Mouse (Mus musculus) forebrain, embryonic 10.5 days (tissue): ENCODE data around the gene Ddx18. TPM values are rescaled to one million over a fixed set of nuclear protein-coding genes. Genes with fewer than 3 reads are reported as not detected.

Experiments
- DNase-seq: peaks from one replicate; pipeline ENCODE4 v3.0.0-alpha.2; 2017; ENCODE audit warnings: low spot score; ENCODE audit errors: extremely low spot score
- H3K27ac ChIP-seq: fragments of 300-500 bp; sonication (generic); 2 replicates; pipeline ENCODE4 v1.5.1; 2016; ENCODE audit warnings: mild to moderate bottlenecking
- H3K27me3 ChIP-seq: fragments of 300-500 bp; sonication (generic); 2 replicates; pipeline ENCODE4 v1.6.1; 2016; ENCODE audit warnings: mild to moderate bottlenecking; ENCODE audit not compliant: poor library complexity, severe bottlenecking
- H3K36me3 ChIP-seq: fragments of 300-500 bp; sonication (generic); replicated peaks from 2 replicates; pipeline ENCODE4 v1.6.1; 2016; ENCODE audit warnings: mild to moderate bottlenecking, moderate library complexity
- H3K4me1 ChIP-seq: fragments of 300-500 bp; sonication (generic); 2 replicates; pipeline ENCODE4 v1.6.1; 2016
- H3K4me3 ChIP-seq: fragments of 300-500 bp; sonication (generic); 2 replicates; pipeline ENCODE4 v1.5.1; 2016; ENCODE audit warnings: mild to moderate bottlenecking, moderate library complexity
- H3K9me3 ChIP-seq: fragments of 300-500 bp; sonication (generic); 2 replicates; pipeline ENCODE4 v1.6.1; 2016; ENCODE audit warnings: mild to moderate bottlenecking, moderate library complexity
- WGBS: fragments of 180-500 bp; shearing (Covaris S2); methylation state at CpG from one replicate; pipeline ENCODE4 v1.1.7; 2016; 5-methylcytosine and 5-hydroxymethylcytosine counted together
- polyA plus RNA-seq: library from polyadenylated mRNA; unstranded; fragments of >200 nt; fragmentation: Nextera tagmentation; extraction: Ambion mirVana; gene quantifications from 2 replicates; pipeline ENCODE4 v1.2.1, GENCODE M21; 2016

Ddx18 gene
- polyA plus RNA-seq, 1 experiment from 2014 or later: 85.6 TPM

DNA sequence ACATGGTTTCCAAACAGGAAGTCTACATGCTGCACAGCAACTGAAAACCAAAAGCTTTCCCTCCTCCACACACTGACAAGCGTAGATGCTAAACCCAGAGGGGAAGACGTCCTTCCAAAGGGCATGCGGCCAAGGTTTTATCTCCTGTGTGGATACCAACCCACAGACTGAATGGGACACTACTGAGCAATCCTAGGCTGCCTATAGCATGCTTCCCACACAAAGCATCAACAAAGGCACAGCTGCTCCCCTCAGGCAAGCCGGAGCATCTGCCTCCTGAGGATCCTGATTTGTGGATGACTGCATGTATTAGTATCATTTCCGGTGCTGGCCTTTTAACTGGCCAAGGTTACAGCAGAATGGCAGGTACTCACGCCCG is 16.3 kb downstream of the Ddx18 start:
- Histone ChIP-seq H3K27ac (no peak overlapping the region), H3K9me3 (no peaks in the 10 kb centered on the region), H3K4me3 (no peak overlapping the region), H3K4me1 (no peaks in the 10 kb centered on the region), H3K27me3 (no peaks in the 10 kb centered on the region), H3K36me3 (peaks cover 76% of the 10 kb centered on the region)
- 90% methylated on average over 7 of the region's 7 CpGs for WGBS
- DNase-seq: no peak

DNA sequence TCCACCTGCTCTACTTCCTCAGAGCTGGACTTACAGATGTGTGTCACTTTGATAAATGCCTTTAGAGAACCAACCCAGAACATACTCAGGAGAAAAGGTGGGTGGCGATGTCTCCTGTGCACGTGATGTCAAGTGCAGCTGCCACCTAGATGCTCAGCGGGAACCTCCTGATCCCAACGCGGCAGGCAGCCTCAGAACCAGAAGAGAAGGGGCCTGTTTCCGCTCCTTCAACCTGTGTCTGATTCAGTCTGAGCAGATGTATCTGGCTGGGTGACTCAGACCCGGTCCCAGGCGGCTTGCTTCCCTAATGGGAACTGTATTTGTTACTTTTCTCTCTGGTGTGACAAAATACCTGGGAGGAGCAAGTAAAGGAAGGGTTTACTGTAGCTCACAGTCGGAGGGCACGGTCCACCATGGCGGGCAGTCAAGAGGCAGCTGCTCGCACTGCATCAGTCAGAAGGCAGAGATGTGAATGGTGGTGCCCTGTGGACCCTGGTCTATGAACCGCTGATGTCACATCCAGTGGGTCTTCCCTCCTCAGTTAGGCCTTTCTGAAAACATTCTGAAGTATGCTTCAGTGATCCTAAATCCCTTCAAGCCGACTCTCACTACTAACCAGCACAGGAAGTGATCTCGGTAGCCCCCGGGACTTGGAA is 16.9 kb downstream of the Ddx18 start:
- DNase-seq: no peak
- Histone ChIP-seq H3K9me3 (no peaks in the 10 kb centered on the region), H3K27me3 (no peaks in the 10 kb centered on the region), H3K4me3 (no peak overlapping the region), H3K4me1 (no peaks in the 10 kb centered on the region), H3K36me3 (peaks cover 71% of the 10 kb centered on the region), H3K27ac (no peak overlapping the region)
- WGBS: 91% methylated on average over 16 of the region's 16 CpGs

DNA sequence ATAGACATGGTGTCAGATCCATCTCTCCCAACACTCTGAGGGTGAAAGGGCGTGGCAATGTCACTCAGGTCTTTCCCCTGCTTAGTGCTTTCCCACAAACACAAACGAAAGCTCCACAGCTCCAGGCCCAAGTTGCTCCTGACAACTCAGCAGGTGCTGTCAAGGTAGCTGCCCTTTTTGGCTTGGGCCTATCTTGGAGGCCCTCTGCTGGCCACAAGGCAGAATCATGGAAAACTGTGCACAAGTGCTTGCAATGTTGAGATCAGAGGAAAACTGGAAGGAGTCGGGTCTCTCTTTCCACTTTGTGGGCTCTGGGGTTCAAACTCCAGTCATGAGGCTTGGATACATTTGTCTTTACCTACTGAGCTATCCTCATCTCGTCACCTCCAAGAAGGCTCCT is 18.3 kb downstream of the Ddx18 start:
- H3K9me3 ChIP-seq: no peaks in the 10 kb centered on the region
- WGBS: 79% methylated on average over 4 of the region's 4 CpGs
- H3K36me3 ChIP-seq: peaks cover 56% of the 10 kb centered on the region
- H3K4me1 ChIP-seq: no peaks in the 10 kb centered on the region
- DNase-seq: no peak
- H3K4me3 ChIP-seq: no peak overlapping the region
- H3K27me3 ChIP-seq: no peaks in the 10 kb centered on the region
- H3K27ac ChIP-seq: no peak overlapping the region

DNA sequence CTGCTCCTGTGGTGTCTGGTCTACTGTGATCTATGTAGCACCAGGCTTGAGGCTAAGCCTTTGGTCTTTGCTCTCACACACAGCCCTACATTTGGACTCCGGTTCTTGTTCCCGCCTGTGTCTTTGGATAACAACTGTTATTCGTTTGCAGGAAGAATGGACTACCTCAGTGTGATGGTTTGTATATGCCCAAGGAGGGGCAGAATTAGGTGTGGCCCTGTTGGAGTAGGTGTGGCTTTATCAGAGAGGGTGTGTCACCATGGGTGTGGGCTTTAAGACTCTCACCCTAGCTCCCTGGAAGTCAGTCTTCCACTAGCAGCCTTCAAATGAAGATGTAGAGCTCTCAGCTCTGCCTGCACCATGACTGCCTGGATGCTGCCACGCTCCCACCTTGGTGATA is 19.1 kb downstream of the Ddx18 start:
- Histone ChIP-seq H3K9me3 (no peaks in the 10 kb centered on the region), H3K4me3 (no peak overlapping the region), H3K27ac (no peak overlapping the region), H3K4me1 (no peaks in the 10 kb centered on the region), H3K27me3 (no peaks in the 10 kb centered on the region), H3K36me3 (peaks cover 48% of the 10 kb centered on the region)
- 92% methylated on average over 4 of the region's 4 CpGs for WGBS
- DNase-seq: no peak

DNA sequence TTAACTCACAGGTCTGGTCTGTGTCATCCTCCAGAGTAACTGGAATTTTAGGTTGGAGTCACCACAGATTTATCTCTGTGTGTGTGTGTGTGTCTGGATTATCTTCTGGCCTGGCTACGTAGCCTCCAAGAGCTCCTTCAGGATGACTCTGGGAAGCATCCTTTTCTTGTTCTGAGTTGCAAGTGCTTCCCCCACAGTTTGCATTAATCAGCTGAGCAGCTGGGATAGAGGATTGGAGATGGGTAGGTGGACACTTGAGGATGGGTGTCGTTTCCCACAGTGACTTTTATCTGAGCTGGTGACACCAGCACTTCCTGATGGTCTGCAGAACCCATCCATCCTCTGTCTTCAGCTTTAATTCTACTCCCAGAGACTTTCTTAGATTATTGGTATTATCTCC is 20.9 kb downstream of the Ddx18 start:
- Histone ChIP-seq H3K27me3 (no peaks in the 10 kb centered on the region), H3K4me3 (no peak overlapping the region), H3K4me1 (no peaks in the 10 kb centered on the region), H3K36me3 (peaks cover 30% of the 10 kb centered on the region), H3K9me3 (no peaks in the 10 kb centered on the region), H3K27ac (no peak overlapping the region)
- DNase-seq: no peak
- 77% methylated on average over 2 of the region's 2 CpGs for WGBS

DNA sequence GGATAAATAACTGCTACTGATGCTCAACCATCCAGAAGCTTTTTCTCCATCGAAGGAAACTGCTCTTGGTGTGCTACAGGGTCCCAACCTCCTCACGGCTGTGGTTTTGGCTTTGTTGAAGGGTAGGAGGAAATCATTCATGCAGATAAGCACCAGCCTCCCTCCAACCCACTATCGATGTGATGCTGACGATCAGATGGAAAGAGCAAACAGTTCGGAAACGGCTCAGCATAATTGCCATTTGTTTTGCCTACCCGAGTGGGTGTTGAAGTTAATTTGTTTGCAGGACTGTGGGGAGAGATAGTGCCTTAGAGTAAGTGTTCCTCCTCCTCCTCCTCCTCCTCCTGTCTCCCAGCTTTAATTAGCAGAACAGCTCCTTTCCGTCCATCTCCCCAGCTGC is 27.4 kb downstream of the Ddx18 start:
- Histone ChIP-seq H3K4me3 (no peak overlapping the region), H3K9me3 (no peaks in the 10 kb centered on the region), H3K36me3 (no peaks in the 10 kb centered on the region), H3K4me1 (no peaks in the 10 kb centered on the region), H3K27me3 (no peaks in the 10 kb centered on the region), H3K27ac (no peak overlapping the region)
- WGBS: 80% methylated on average over 8 of the region's 8 CpGs
- no peak for DNase-seq

DNA sequence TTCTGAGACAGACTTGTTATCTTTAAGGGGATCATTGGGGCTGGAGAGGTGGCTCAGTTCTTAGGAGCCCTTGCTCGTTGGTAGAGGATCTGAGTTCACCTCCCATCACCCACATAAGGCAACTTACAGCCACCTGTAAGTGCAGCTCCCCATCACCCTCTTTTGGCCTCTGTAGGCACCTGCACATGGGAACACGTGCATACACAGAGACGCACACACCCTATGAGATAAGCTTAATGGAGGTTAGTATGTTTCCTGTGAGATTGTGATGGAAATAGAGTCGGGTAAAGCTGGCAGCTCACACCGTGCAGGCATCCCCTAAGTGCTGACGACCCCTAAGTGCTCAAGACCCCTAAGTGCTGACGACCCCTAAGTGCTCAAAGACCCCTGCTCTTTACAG is 36.4 kb downstream of the Ddx18 start:
- Histone ChIP-seq H3K4me3 (no peak overlapping the region), H3K9me3 (no peaks in the 10 kb centered on the region), H3K36me3 (no peaks in the 10 kb centered on the region), H3K27ac (no peak overlapping the region), H3K27me3 (peaks cover 39% of the 10 kb centered on the region), H3K4me1 (peaks cover 17% of the 10 kb centered on the region)
- DNase-seq: no peak
- 75% methylated on average over 7 of the region's 7 CpGs for WGBS

DNA sequence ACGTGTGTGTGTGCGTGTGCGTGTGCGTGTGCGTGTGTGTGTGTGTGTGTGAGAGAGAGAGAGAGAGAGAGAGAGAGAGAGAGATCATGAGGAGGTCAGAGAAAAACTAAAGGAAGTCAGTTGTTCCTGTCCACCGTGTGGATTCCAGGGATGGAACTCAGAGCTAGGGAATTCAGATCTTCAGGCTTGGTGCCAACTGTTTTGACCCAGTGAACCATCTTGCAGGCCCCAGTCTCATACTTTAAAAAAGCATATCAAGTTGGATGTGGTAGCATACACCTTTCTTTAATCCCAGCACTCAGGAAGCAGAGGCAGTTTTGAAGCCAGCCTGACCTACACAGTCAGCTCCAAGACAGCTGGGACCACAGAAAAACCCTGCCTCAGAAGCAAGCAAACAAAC is 38.5 kb downstream of the Ddx18 start:
- no peaks in the 10 kb centered on the region for H3K36me3 ChIP-seq

DNA sequence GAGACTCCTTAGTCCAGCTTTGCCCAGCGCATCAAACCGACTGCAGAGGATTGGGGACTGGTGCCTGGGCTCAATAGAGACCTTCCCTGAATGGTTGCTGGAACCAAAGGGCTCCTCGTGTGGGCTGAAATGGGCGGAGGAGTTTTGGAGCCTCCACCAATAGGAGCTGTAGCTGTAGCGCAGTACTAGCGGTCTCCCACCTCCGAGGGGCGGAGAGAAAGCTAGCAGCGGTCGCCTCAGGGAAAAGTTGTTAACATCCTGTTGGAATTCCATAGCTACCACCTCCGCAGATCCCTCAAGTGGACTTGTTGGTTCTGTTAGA is 39.4 kb downstream of the Ddx18 start, which contains the start of gene Htr5b:
Htr5b (minus strand) TSS at position 67 of the 322 bp plus-strand sequence.
- no peaks in the 10 kb centered on the region for H3K36me3 ChIP-seq
- peak within 1 kb of the TSS; percentile 53 for H3K4me3 ChIP-seq
- no peak within 1 kb of the TSS for H3K27ac ChIP-seq
- H3K27me3 ChIP-seq: peaks cover 50% of the 10 kb centered on the region
- DNase-seq: peak; percentile 74
- H3K9me3 ChIP-seq: no peaks in the 10 kb centered on the region
- 3% methylated on average over 11 of the region's 11 CpGs for WGBS
- H3K4me1 ChIP-seq: peaks cover 17% of the 10 kb centered on the region

More for the DNA sequence above, 38.5 kb downstream of the Ddx18 start:
- H3K9me3 ChIP-seq: no peaks in the 10 kb centered on the region
- no peak overlapping the region for H3K27ac ChIP-seq
- no peak for DNase-seq
- H3K27me3 ChIP-seq: peaks cover 50% of the 10 kb centered on the region
- 88% methylated on average over 6 of the region's 6 CpGs for WGBS
- no peak overlapping the region for H3K4me3 ChIP-seq
- peaks cover 17% of the 10 kb centered on the region for H3K4me1 ChIP-seq

DNA sequence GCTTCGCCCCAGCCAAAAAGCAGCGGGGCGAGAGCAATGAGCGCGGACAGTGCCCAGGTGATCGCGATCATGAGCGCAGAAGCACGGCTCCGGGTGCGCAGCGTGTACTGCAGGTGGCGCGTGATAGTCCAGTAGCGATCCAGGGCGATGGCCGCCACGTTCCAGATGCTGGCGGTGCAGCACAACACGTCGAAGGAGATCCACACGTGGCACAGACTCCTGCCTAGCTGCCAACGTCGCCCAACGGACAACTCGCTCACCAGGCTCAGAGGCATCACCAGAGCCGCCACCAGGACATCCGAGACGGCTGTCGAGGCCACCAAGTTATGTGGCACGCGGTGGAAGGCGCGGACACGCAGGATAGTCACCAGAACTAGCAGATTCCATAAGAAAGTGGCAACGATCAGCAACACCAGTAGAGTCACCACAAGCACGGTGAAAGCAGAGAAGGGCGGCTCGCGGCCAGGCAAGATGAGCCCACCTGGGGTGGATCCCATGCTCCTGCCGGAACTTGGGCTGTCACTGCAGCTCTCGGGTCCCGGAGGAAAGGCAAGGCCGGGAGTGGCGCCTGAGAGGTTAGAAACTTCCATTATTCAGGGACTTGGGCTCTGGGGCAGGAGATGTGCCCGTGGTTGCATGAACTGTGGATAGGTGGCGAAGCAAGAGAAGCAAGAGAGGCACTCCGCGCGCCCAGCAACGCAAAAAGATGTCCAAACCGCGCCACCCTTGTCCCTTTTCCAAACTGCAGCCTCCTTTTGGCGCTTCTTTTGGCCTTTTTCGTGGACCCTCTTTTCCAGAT is 40.0 kb downstream of the Ddx18 start:
- Histone ChIP-seq H3K4me1 (peaks cover 17% of the 10 kb centered on the region), H3K36me3 (no peaks in the 10 kb centered on the region), H3K4me3 (peak overlapping the region; percentile 53), H3K27ac (no peak overlapping the region), H3K27me3 (peaks cover 50% of the 10 kb centered on the region), H3K9me3 (no peaks in the 10 kb centered on the region)
- peak; percentile 14 for DNase-seq
- WGBS: 15% methylated on average over 55 of the region's 55 CpGs

DNA sequence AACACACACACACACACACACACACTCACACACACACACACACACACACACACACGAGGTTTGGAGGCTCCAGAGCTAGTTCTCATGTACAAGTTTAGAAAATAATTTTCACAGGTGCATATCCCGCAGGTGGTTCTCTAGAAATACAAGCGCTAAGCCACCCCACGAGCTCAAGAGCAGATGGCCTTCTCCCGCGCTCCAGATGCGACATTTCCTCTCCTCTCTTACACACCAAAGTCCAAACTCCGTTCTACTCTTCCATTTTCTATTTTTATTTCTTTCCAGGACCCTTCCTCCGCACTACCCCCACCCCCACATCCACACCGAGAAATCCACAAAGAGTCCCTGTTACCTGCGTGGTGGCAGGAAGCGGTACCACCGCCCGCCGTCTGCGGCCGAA is 40.7 kb downstream of the Ddx18 start:
- Histone ChIP-seq H3K27ac (no peak overlapping the region), H3K36me3 (no peaks in the 10 kb centered on the region), H3K9me3 (no peaks in the 10 kb centered on the region), H3K4me1 (peaks cover 17% of the 10 kb centered on the region), H3K27me3 (peaks cover 50% of the 10 kb centered on the region), H3K4me3 (peak overlapping the region; percentile 53)
- WGBS: 48% methylated on average over 17 of the region's 17 CpGs
- no peak for DNase-seq

DNA sequence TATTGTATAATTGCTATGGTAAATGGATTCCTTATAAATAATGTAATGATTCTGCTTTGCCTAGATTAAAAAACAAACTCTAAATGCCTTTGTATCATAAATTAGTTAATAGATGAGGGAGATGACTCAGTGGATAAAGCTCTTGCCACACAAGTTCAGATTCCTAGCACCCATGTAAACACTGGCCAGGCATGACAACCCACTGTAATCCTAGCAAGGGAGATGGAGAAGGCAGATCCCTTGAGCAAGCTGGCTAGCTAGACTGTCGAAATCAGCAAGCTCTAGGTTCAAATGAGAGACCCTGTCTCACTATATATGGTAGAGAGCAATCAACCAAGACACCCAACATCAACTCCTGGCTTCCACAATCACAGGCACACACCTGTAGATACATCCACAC is 49.2 kb downstream of the Ddx18 start:
- Histone ChIP-seq H3K36me3 (no peaks in the 10 kb centered on the region), H3K27ac (no peak overlapping the region), H3K4me1 (no peaks in the 10 kb centered on the region), H3K9me3 (no peaks in the 10 kb centered on the region), H3K27me3 (no peaks in the 10 kb centered on the region), H3K4me3 (no peak overlapping the region)
- WGBS: 85% methylated on average over 1 of the region's 1 CpGs
- DNase-seq: no peak

DNA sequence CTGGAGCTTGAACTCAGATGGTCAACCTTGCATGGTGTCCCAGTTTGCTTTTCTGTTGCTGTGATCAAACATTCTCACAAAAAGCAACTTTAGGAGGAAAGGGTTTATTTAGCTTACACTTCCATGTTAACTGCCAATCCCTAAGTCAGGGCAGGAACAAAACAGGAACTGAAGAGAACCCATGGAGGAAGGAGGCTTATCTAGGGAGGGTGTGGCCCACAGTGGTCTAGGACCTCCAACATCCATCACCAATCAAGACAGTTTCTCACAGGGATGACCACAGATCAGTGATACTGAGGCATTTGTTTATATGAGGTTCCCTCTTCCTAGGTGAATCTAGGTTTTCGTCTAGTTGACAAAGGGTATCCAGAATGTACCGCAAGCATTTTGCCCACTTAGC is 55.8 kb downstream of the Ddx18 start:
- no peaks in the 10 kb centered on the region for H3K27me3 ChIP-seq
- no peaks in the 10 kb centered on the region for H3K4me1 ChIP-seq
- no peaks in the 10 kb centered on the region for H3K9me3 ChIP-seq
- H3K4me3 ChIP-seq: no peak overlapping the region
- DNase-seq: no peak
- H3K27ac ChIP-seq: no peak overlapping the region
- no peaks in the 10 kb centered on the region for H3K36me3 ChIP-seq
- WGBS: 93% methylated on average over 2 of the region's 2 CpGs
